Mouse (Mus musculus): ENCODE data around the gene Cfap36.

Gene Cfap36

GRCm38 (mm10) chr11:29179319-29179718 lies 67.9 kb downstream of the Cfap36 start:
- DNase-seq = no peak

- DNase-seq = no peak
Observed at GRCm38 (mm10) chr11:29173706-29174436, 73.3 kb downstream of the Cfap36 start.

GRCm38 (mm10) chr11:29173125-29173631 lies 74.0 kb downstream of the Cfap36 start:
- DNase-seq = peak; percentile 62

DNA sequence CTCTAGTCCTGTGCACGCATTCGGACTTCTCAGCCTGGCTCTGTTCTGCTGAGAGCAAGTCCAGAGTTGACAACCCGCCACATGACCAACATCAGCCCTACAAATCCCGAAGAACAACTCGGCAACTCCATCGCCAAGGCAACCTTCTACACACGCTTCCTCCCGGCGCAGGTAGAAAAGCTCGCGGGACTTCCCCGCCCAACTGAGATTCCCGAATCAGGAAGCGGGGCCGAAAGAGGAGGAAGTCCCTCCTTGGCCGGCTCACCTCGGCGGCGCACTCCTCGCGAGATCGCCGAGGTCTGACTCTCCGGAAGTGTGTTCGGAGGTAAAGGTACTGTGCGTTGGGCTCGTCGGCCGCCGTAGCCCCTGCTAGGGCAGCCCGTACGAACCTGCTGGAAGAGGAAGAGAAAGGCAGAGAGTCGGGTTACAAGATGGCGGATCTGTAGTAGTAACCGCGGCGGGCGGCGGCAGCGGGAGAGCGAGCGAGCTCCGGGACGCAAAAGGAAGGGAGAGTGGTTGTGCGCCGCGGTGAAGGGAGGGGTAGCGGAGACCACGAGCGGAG lies 74.6 kb downstream of the Cfap36 start, which contains the start of gene Ppp4r3b:
Gene Ppp4r3b (plus strand): TSS at position 328 of the 562 bp plus-strand sequence.
- DNase-seq = peak; percentile 96

DNA sequence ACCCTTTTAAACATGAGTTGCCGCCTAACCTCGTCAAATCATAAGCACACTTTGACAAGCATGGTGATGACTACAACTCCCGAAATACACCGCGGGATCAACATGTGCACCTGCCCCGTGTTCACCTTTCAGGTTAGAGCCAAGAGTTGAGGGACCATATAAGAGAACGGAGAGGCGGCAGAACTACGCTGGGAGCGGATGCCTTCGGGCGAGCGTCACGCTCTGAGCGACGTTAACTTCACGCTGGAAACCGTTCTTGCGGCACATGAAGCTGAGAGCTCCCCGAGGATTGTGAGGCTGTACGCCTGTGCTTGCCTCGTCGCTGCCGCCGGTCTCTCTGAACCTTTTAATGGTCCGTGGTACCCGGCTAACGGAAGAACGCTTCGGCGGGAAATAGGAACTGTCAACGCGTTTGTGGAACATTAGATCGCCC lies 75.2 kb downstream of the Cfap36 start:
- DNase-seq = peak; percentile 50
